Mouse (Mus musculus) gastrocnemius, adult 2 months (tissue): ENCODE data around the gene Atpaf2. TPM values are rescaled to one million over a fixed set of nuclear protein-coding genes. Genes with fewer than 3 reads are reported as not detected.
A peak's percentile ranks its signal among the peaks of the same experiment; 100 is the strongest.

Experiments used
- DNase-seq: peaks from one replicate; pipeline ENCODE4 v3.0.0; 2022
- H3K27ac ChIP-seq: fragments of 200-600 bp; 2 replicates; pipeline ENCODE4 v1.8.1; 2022; ENCODE audit warnings: mild to moderate bottlenecking
- H3K4me3 ChIP-seq: fragments of 200-600 bp; 2 replicates; pipeline ENCODE4 v1.8.1; 2022; ENCODE audit warnings: mild to moderate bottlenecking, moderate library complexity
- CTCF ChIP-seq: fragments of 200-600 bp; IDR thresholded peaks from 2 replicates; pipeline ENCODE4 v1.8.1; 2022; ENCODE audit warnings: antibody characterized with exemption, mild to moderate bottlenecking, moderate library complexity
- intact Hi-C: fragments of 180-260 bp; cut with DNase I; formaldehyde crosslinking; loops from one replicate; pipeline ENCODE4 v1.15.1; 2025
- total RNA-seq, 2 experiments: library from RNA; stranded (reverse); gene quantifications; 2 replicates each; pipeline ENCODE4 v1.2.3; 2021

The Atpaf2 gene
- total RNA-seq, 2 experiments from 2014 or later = 28.9 to 31.4 TPM

DNA sequence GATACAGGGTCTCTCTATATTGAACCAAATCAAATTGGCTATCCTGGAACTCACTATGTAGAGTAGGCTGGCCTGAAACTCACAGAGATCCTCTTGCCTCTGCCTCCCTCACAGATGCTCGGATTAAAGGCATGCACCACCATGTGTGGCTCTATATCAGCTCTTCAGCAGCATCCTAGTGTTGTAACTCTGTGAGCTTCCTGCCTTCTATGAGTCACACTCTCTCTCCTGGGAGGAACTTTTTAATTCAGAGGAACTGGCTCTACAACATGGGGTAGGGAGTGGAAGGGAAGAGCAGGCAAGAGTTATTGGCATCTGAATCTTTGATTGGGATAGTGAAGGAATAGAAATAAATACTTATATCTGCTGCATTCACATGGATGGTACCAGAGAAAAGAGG is 61.1 kb downstream of the Atpaf2 start:
- intact Hi-C loops = no loop called here
- H3K4me3 ChIP-seq = no peak overlapping the region
- DNase-seq = no peak
- TF ChIP-seq CTCF = no peak
- H3K27ac ChIP-seq = no peak overlapping the region

DNA sequence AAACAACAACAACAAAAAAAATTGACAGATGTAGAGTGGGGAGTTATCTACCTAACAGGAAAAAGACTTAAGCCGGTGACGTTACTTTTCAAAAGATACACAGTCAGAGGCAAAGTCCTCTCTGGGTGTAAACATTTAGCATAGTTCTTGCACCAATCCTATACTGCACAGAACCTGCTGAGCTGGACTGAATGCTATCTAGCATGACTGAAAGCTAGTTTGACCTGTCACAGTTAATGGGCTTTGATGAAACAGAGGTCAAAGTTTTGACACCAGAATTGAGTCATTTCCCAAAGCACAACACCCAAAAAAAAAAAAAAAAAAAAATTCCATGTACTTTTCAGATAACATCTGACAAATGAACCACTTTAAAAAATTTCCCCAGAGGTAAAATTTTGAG is 62.3 kb downstream of the Atpaf2 start:
- Histone ChIP-seq H3K4me3 (no peak overlapping the region), H3K27ac (no peak overlapping the region)
- TF ChIP-seq CTCF = no peak
- no peak for DNase-seq
- intact Hi-C loops = no loop called here

DNA sequence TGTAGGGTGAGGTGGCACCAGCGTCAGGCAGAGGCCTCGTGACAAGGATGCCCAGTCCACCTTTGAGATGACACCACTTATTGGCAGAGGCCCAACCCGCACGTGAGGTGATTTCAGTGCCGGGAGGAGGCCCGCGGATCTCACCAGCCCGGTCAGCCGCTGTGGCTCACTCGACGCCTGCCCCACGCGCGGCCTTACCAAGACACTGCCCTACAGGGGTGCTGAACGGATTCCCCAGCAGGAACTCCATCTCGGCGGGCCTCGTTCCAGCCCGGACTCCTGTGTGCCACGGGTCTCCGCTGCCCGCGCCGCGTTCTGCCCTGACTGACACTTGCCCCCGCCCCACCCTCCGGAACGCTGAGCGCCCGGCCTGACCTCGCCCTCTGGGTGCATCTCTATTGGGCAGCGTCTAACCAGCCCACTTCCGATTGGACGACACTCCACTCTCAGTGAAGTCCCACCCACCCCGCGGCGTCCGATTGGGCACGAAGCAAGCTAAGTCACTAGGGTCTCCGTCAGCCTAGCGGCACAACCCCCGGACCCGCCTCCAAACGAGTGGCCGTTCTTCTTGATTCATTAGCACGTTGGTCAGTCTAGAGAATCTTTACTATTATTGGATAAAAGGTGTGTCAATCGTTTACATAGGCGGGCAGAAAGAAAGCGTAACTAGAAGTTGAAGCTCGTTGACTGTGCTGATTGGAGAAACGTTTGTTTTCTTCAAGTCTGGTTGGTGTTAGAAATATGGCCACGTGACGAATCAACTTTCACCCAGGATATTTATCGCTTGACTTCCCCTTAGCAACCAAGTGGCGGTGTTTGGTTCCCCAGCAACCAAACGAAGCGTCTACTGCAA is 65.5 kb downstream of the Atpaf2 start, which contains the start of the genes Tom1l2 and Drc3:
Gene Tom1l2, minus strand, starts transcription at position 347 of the 853 bp plus-strand sequence.
Gene Drc3, plus strand, starts transcription at position 771 of the 853 bp plus-strand sequence.
- peak; percentile 100 for DNase-seq
- H3K27ac ChIP-seq = peak within 1 kb of the TSS; percentile 99
- intact Hi-C loops = loop anchor here (5.0 kb wide), 2 partner anchors 60 to 140 kb away; no protein-coding TSS in a partner anchor
- TF ChIP-seq CTCF = no peak
- peak within 1 kb of the TSS; percentile 74 for H3K4me3 ChIP-seq

DNA sequence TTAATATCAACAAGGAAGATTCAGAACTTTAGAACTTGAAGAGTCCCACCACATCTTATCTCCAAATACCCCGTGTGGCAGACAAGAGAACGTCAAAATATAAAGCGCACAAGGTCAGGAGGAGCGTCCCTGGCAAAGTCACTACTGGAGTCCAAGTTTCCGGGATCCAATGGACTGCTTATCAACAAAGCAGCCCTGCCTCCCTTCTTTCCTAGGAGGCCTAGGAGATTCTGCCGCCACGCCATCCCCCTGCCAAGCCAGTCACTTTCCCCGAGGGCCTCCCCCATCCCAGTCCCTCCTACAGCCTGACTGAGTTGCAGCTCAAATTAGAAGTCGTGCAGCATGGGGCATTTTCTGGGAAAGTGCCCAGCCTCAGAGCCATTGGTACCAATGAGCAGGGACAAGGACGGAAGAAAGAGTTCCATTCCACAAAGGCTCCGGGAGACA is 66.3 kb downstream of the Atpaf2 start:
- peak; percentile 66 for DNase-seq
- Histone ChIP-seq H3K27ac (peak overlapping the region; percentile 99), H3K4me3 (peak overlapping the region; percentile 74)
- no peak; the same call in 1 of the 2 replicates for TF ChIP-seq CTCF
- intact Hi-C loops = loop anchor here (5.0 kb wide), 2 partner anchors 60 to 140 kb away; no protein-coding TSS in a partner anchor

DNA sequence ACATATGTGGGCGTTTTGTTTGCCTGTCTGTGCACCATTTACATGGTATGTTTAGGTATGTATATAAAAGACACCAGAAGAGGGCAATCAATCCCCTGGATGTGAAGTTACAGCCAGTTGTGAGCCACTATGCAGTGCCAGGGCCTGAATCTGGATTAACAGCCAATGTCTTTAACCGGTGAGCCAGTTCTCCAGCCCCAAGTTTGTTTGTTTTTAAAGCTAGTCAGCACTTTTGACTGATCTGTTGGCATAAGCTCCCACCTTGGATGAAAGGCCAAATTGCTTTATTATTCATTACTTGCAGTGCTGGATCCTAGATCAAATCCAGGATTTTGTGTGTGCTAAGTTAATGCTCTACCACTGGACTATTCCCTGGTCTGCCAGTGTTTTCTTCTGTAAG is 66.9 kb downstream of the Atpaf2 start:
- TF ChIP-seq CTCF = peak; percentile 40
- peak overlapping the region; percentile 74 for H3K4me3 ChIP-seq
- intact Hi-C loops = loop anchor here (5.0 kb wide), 2 partner anchors 61 to 139 kb away; no protein-coding TSS in a partner anchor
- peak overlapping the region; percentile 99 for H3K27ac ChIP-seq
- no peak for DNase-seq

Other genes starting within 250 kb of the Atpaf2 start
- 10 to 100 TPM; 27.5 to 43.4 TPM for gene Srebf1, start 195.9 kb downstream of the Atpaf2 start, total RNA-seq
- 10 to 100 TPM; 63.7 to 63.9 TPM for gene Tom1l2, start 65.6 kb downstream of the Atpaf2 start, total RNA-seq
- gene Drc3, start 65.1 kb downstream of the Atpaf2 start, total RNA-seq = 1 to 10 TPM in 1 of 2 experiments, under 1 TPM in 1; 0.87 to 1.0 TPM
- gene Gid4, start 1.3 kb downstream of the Atpaf2 start, total RNA-seq = 10 to 100 TPM; 64.5 to 66.7 TPM
- 10 to 100 TPM; 26.4 to 26.6 TPM for gene Drg2, start 36.1 kb upstream of the Atpaf2 start, total RNA-seq
- under 1 TPM in 1 of 2 experiments, not detected in 1; 0.06 TPM for gene Myo15, start 50.9 kb upstream of the Atpaf2 start, total RNA-seq
- gene Alkbh5, start 117.9 kb upstream of the Atpaf2 start, total RNA-seq = 100 to 1,000 TPM; 115 to 122 TPM